Mouse (Mus musculus) bone marrow, adult 2 months (tissue): ENCODE results near the gene Itsn1.

Experiments
- CTCF ChIP-seq: fragments of 200-500 bp; IDR thresholded peaks from 2 replicates; pipeline ENCODE4 v1.5.1; 2011; ENCODE audit warnings: low read length, control low read depth; ENCODE audit not compliant: control insufficient read depth, insufficient read depth
- POLR2A ChIP-seq: fragments of 200-500 bp; IDR thresholded peaks from 2 replicates; pipeline ENCODE4 v1.6.1; 2011; ENCODE audit warnings: low read depth, mild to moderate bottlenecking, control low read depth, low read length, borderline replicate concordance; ENCODE audit not compliant: control insufficient read depth

DNA sequence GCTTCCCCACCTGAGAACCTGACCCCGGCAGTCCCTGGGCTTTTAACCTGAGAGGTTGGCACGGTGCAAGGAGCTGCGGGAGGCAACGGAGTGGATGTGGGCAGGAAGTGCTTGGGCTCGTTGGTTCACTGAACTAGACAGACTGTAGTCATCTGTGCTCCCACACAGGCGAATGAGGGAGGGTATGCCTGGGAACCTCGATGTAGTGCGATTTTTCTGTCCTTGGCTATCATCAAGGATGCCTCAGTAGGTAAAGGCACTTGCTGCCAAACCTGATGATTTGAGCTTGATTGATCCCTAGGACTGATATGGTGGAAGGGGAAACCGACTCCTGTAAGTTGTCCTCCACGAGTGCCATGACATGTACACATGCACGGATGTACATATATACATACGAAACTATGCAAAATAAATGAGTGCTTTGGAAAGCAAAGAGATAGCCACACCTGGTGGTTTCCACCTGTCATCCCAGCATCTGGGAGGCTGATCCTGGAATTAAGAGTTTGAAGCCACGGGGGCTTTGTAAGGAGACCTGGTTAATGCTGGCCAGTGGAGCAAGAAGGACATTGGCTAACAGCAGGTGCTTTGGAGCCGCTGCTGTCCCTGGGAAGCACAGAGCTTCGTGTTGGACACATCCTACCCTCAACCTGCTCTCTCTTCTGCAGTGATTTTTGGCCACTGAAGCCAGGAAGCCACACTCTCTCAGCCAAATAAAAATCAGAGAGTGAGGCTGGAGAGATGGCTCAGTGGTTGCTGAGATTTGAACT, 180.7 kb downstream of the Itsn1 start:
- no peak for TF ChIP-seq CTCF
- no peak for TF ChIP-seq POLR2A
